Mouse (Mus musculus): ENCODE measurements around the gene Sun2. TPM values are rescaled to one million over a fixed set of nuclear protein-coding genes. Genes with fewer than 3 reads are reported as not detected.
A peak's percentile ranks its signal among the peaks of the same experiment; 100 is the strongest.

Gene Sun2
- total and polyA plus RNA-seq, 2 experiments, result 33.4 to 33.9 TPM

DNA sequence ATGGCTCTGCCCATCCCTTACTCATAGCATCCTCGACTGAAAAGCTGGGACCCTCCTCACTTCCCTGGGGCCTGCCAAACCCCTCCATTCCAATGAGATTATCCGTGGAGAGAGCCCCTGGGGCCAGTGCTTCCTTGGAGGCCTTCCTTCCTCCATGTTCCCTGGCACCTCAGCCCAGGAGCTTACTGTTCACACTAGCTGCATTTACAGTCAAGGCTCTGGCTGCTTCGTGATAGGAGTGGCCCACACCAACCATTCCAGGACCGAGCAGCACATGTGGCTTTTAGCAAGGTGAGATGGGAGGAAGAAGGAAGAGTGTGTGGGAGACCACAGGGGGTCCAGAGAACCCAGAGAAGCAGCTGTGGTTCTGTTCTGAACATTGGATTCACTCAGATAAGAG, 11.5 kb upstream of the Sun2 start:
- WGBS, result 74% methylated on average over 4 of the region's 4 CpGs
- Histone ChIP-seq H3K4me3 (ENCODE audit: insufficient read depth, low read depth, low read length) (no peak overlapping the region), H3K79me2 (ENCODE audit: control insufficient read depth, insufficient read depth, low read length) (no peaks in the 10 kb centered on the region), H3K27me3 (ENCODE audit: control insufficient read depth, insufficient read depth, low read length) (no peaks in the 10 kb centered on the region), H3K4me1 (ENCODE audit: control insufficient read depth, insufficient read depth, low read length) (no peaks in the 10 kb centered on the region), H3K9ac (ENCODE audit: low read depth, low read length) (no peak overlapping the region), H3K27ac (replicated peaks; ENCODE audit: insufficient read depth, low read depth, low read length) (no peak overlapping the region), H3K36me3 (ENCODE audit: control insufficient read depth, insufficient read depth, low read length) (no peaks in the 10 kb centered on the region)
- TF ChIP-seq POLR2A (IDR thresholded peaks at IDR 0.05; ENCODE audit: extremely low read depth, insufficient read depth, low read length) (no peak), CTCF (IDR thresholded peaks at IDR 0.05; ENCODE audit: low read depth, low read length) (no peak)
- DNase-seq (ENCODE audit: extremely low read depth, low read depth, low spot score), result no peak

DNA sequence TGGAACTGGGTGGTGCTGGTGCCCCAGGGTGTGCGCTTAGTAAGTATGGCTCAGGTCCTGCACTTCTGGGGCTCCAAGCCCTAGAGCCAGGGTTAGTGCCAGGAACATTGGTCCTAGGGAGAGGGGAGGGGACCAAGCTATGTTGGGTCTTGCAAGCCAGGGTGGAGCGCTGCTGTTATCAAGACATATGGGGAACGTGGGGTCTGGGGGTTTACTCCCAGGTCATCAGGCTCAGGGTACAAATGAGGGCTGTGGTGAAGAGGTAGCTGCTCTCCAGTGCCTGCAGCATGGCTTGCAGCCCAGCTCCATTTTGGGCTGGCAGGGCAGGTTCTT, 11.1 kb upstream of the Sun2 start:
- Histone ChIP-seq H3K27ac (replicated peaks; ENCODE audit: insufficient read depth, low read depth, low read length) (no peak overlapping the region), H3K4me1 (ENCODE audit: control insufficient read depth, insufficient read depth, low read length) (no peaks in the 10 kb centered on the region), H3K79me2 (ENCODE audit: control insufficient read depth, insufficient read depth, low read length) (no peaks in the 10 kb centered on the region), H3K27me3 (ENCODE audit: control insufficient read depth, insufficient read depth, low read length) (no peaks in the 10 kb centered on the region), H3K4me3 (ENCODE audit: insufficient read depth, low read depth, low read length) (no peak overlapping the region), H3K36me3 (ENCODE audit: control insufficient read depth, insufficient read depth, low read length) (no peaks in the 10 kb centered on the region), H3K9ac (ENCODE audit: low read depth, low read length) (no peak overlapping the region)
- WGBS, result 95% methylated on average over 3 of the region's 3 CpGs
- TF ChIP-seq CTCF (IDR thresholded peaks at IDR 0.05; ENCODE audit: low read depth, low read length) (no peak; the same call in 1 of the 2 replicates), POLR2A (IDR thresholded peaks at IDR 0.05; ENCODE audit: extremely low read depth, insufficient read depth, low read length) (no peak)
- DNase-seq (ENCODE audit: extremely low read depth, low read depth, low spot score), result no peak

DNA sequence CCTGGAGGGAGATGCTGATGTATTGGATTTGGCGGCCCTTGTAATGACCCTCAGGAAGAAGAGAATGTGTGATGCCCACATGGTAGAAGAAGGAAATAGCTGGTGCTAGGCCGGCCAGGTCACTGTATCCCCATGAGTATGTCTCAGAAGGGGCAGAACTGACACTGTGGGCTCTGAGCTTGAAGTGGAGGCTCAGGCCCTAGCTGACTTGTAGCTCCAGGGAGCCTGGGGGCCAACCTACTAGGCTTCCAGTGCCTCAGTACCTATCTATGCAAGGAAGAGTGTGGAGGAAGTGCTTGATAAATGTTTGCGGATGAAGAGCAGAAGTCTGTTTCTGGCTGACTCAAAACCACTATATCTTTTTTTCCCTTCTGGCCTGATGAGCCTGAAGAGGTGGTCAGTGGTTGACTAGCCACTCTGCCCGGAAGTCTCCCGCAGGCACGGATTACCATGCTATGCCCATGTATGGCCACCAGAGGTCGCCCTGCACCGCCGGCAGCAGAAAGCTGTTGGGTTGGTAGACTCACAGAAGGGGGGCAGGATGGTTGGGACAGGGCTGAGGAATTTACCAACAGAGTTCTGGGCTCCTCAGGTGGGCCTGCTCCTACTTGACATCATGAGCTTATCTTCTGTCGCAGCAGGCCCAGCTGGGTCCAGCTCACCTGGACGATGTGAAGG, 10.5 kb upstream of the Sun2 start:
- Histone ChIP-seq H3K27me3 (ENCODE audit: control insufficient read depth, insufficient read depth, low read length) (no peaks in the 10 kb centered on the region), H3K4me1 (ENCODE audit: control insufficient read depth, insufficient read depth, low read length) (no peaks in the 10 kb centered on the region), H3K79me2 (ENCODE audit: control insufficient read depth, insufficient read depth, low read length) (no peaks in the 10 kb centered on the region), H3K27ac (replicated peaks; ENCODE audit: insufficient read depth, low read depth, low read length) (no peak overlapping the region), H3K9ac (ENCODE audit: low read depth, low read length) (no peak overlapping the region), H3K36me3 (ENCODE audit: control insufficient read depth, insufficient read depth, low read length) (no peaks in the 10 kb centered on the region), H3K4me3 (ENCODE audit: insufficient read depth, low read depth, low read length) (no peak overlapping the region)
- no peak for DNase-seq (ENCODE audit: extremely low read depth, low read depth, low spot score)
- WGBS, result 25% methylated on average over 11 of the region's 11 CpGs
- TF ChIP-seq CTCF (IDR thresholded peaks at IDR 0.05; ENCODE audit: low read depth, low read length), result peak; percentile 99
- TF ChIP-seq POLR2A (IDR thresholded peaks at IDR 0.05; ENCODE audit: extremely low read depth, insufficient read depth, low read length), result no peak

DNA sequence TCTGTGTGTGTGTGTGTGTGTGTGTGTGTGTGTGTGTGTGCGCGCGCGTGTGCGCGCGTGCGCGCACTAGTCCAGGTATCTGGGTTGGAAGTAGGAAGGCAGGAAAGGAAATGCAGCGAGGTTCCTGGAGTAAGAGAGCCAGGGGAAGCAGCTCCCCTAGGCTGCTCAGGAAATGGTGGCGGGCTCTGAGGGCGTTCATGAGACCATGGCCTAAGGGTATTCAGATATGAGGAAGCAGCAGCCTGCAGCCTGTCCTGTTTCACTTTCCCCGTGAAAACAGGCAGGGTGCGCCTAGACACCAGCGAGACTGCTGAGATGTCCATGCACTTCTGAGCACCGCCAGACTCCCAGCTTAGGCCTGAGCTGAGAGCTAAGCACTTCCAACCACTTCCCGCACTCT, 9.4 kb upstream of the Sun2 start:
- DNase-seq (ENCODE audit: extremely low read depth, low read depth, low spot score), result no peak
- Histone ChIP-seq H3K27ac (replicated peaks; ENCODE audit: insufficient read depth, low read depth, low read length) (no peak overlapping the region; the same call in 1 of the 2 replicates), H3K27me3 (ENCODE audit: control insufficient read depth, insufficient read depth, low read length) (no peaks in the 10 kb centered on the region), H3K9ac (ENCODE audit: low read depth, low read length) (no peak overlapping the region), H3K4me3 (ENCODE audit: insufficient read depth, low read depth, low read length) (no peak overlapping the region), H3K79me2 (ENCODE audit: control insufficient read depth, insufficient read depth, low read length) (no peaks in the 10 kb centered on the region), H3K4me1 (ENCODE audit: control insufficient read depth, insufficient read depth, low read length) (no peaks in the 10 kb centered on the region), H3K36me3 (ENCODE audit: control insufficient read depth, insufficient read depth, low read length) (no peaks in the 10 kb centered on the region)
- WGBS, result 84% methylated on average over 17 of the region's 17 CpGs
- TF ChIP-seq CTCF (IDR thresholded peaks at IDR 0.05; ENCODE audit: low read depth, low read length) (no peak), POLR2A (IDR thresholded peaks at IDR 0.05; ENCODE audit: extremely low read depth, insufficient read depth, low read length) (no peak)

DNA sequence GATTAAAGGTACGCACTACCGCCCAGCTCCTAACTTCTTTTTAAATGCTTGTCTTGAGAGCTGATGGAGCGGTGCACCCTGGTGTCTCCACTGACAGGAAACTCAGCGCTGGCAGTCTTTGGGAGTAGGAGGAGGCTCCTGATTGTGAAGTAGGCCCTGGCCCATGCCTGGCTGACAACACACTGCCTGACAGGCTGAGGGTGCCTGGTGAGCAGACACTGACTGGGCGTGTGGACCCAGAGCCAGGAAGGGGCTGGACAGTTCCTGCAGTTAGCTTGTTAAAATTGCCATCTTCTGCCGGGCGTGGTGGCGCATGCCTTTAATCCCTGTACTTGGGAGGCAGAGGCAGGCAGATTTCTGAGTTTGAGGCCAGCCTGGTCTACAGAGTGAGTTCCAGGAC, 7.9 kb upstream of the Sun2 start:
- TF ChIP-seq CTCF (IDR thresholded peaks at IDR 0.05; ENCODE audit: low read depth, low read length), result no peak
- TF ChIP-seq POLR2A (IDR thresholded peaks at IDR 0.05; ENCODE audit: extremely low read depth, insufficient read depth, low read length), result no peak
- no peak overlapping the region for H3K4me3 ChIP-seq (ENCODE audit: insufficient read depth, low read depth, low read length)
- H3K4me1 ChIP-seq (ENCODE audit: control insufficient read depth, insufficient read depth, low read length), result no peaks in the 10 kb centered on the region
- no peaks in the 10 kb centered on the region for H3K27me3 ChIP-seq (ENCODE audit: control insufficient read depth, insufficient read depth, low read length)
- no peak overlapping the region for H3K27ac ChIP-seq (replicated peaks; ENCODE audit: insufficient read depth, low read depth, low read length)
- no peak overlapping the region for H3K9ac ChIP-seq (ENCODE audit: low read depth, low read length)
- no peaks in the 10 kb centered on the region for H3K79me2 ChIP-seq (ENCODE audit: control insufficient read depth, insufficient read depth, low read length)
- H3K36me3 ChIP-seq (ENCODE audit: control insufficient read depth, insufficient read depth, low read length), result no peaks in the 10 kb centered on the region
- DNase-seq (ENCODE audit: extremely low read depth, low read depth, low spot score), result no peak
- 94% methylated on average over 8 of the region's 8 CpGs for WGBS

- H3K36me3 ChIP-seq (ENCODE audit: control insufficient read depth, insufficient read depth, low read length), result no peaks in the 10 kb centered on the region
- no peak for TF ChIP-seq CTCF (IDR thresholded peaks at IDR 0.05; ENCODE audit: low read depth, low read length)
- no peak for TF ChIP-seq POLR2A (IDR thresholded peaks at IDR 0.05; ENCODE audit: extremely low read depth, insufficient read depth, low read length)
- H3K9ac ChIP-seq (ENCODE audit: low read depth, low read length), result no peak overlapping the region
- no peaks in the 10 kb centered on the region for H3K4me1 ChIP-seq (ENCODE audit: control insufficient read depth, insufficient read depth, low read length)
- no peak overlapping the region for H3K4me3 ChIP-seq (ENCODE audit: insufficient read depth, low read depth, low read length)
- DNase-seq (ENCODE audit: extremely low read depth, low read depth, low spot score), result no peak
- no peak overlapping the region for H3K27ac ChIP-seq (replicated peaks; ENCODE audit: insufficient read depth, low read depth, low read length)
- WGBS, result 91% methylated on average over 7 of the region's 7 CpGs
- no peaks in the 10 kb centered on the region for H3K27me3 ChIP-seq (ENCODE audit: control insufficient read depth, insufficient read depth, low read length)
- H3K79me2 ChIP-seq (ENCODE audit: control insufficient read depth, insufficient read depth, low read length), result no peaks in the 10 kb centered on the region
Measured at GRCm38 (mm10) chr15:79749162-79749561, 6.8 kb upstream of the Sun2 start.

Data from liver, adult 2 months (tissue).